Mouse (Mus musculus) limb, embryonic 10.5 days (tissue): ENCODE data around the gene Slc45a1. TPM values are rescaled to one million over a fixed set of nuclear protein-coding genes. Genes with fewer than 3 reads are reported as not detected.

Experiments
- DNase-seq: peaks from one replicate; pipeline ENCODE4 v3.0.0-alpha.2; 2017; ENCODE audit warnings: low spot score
- H3K27ac ChIP-seq: fragments of 300-500 bp; sonication (generic); 2 replicates; pipeline ENCODE4 v1.5.1; 2016; ENCODE audit warnings: mild to moderate bottlenecking
- H3K27me3 ChIP-seq: fragments of 300-500 bp; sonication (generic); 2 replicates; pipeline ENCODE4 v1.6.1; 2016; ENCODE audit warnings: low read depth, mild to moderate bottlenecking; ENCODE audit not compliant: poor library complexity, severe bottlenecking
- H3K36me3 ChIP-seq: fragments of 300-500 bp; sonication (generic); 2 replicates; pipeline ENCODE4 v1.6.1; 2016; ENCODE audit warnings: mild to moderate bottlenecking, moderate library complexity
- H3K4me1 ChIP-seq: fragments of 300-500 bp; sonication (generic); 2 replicates; pipeline ENCODE4 v1.6.1; 2016
- H3K4me3 ChIP-seq: fragments of 300-500 bp; sonication (generic); 2 replicates; pipeline ENCODE4 v1.5.1; 2016; ENCODE audit warnings: mild to moderate bottlenecking, moderate library complexity
- H3K9me3 ChIP-seq: fragments of 300-500 bp; sonication (generic); replicated peaks from 2 replicates; pipeline ENCODE4 v1.6.1; 2016; ENCODE audit warnings: mild to moderate bottlenecking
- WGBS: fragments of 180-500 bp; shearing (Covaris S2); methylation state at CpG from one replicate; pipeline ENCODE4 v1.1.7; 2016; 5-methylcytosine and 5-hydroxymethylcytosine counted together
- polyA plus RNA-seq: library from polyadenylated mRNA; unstranded; fragments of >200 nt; fragmentation: Nextera tagmentation; extraction: Ambion mirVana; gene quantifications from 2 replicates; pipeline ENCODE4 v1.2.1, GENCODE M21; 2016

Slc45a1 gene
- polyA plus RNA-seq, 1 experiment from 2014 or later, result 0.71 TPM

GRCm38 (mm10) chr4:150678789-150679188 is 26.8 kb upstream of the Slc45a1 start:
- H3K4me1 ChIP-seq, result peaks cover 34% of the 10 kb centered on the region
- H3K9me3 ChIP-seq, result no peaks in the 10 kb centered on the region
- no peaks in the 10 kb centered on the region for H3K36me3 ChIP-seq
- H3K4me3 ChIP-seq, result no peak overlapping the region
- no peaks in the 10 kb centered on the region for H3K27me3 ChIP-seq
- peak overlapping the region; percentile 67; the same call in 1 of the 2 replicates for H3K27ac ChIP-seq
- no peak for DNase-seq
- WGBS, result 96% methylated on average over 20 of the region's 20 CpGs

- Histone ChIP-seq H3K36me3 (no peaks in the 10 kb centered on the region), H3K27me3 (no peaks in the 10 kb centered on the region), H3K4me1 (peaks cover 34% of the 10 kb centered on the region), H3K9me3 (no peaks in the 10 kb centered on the region), H3K27ac (peak overlapping the region; percentile 67), H3K4me3 (no peak overlapping the region)
- 21% methylated on average over 4 of the region's 4 CpGs for WGBS
- no peak for DNase-seq
Observed at GRCm38 (mm10) chr4:150677846-150678224, 25.9 kb upstream of the Slc45a1 start.

- Histone ChIP-seq H3K4me3 (no peak overlapping the region), H3K9me3 (no peaks in the 10 kb centered on the region), H3K27ac (peak overlapping the region; percentile 67), H3K4me1 (peaks cover 34% of the 10 kb centered on the region), H3K36me3 (no peaks in the 10 kb centered on the region), H3K27me3 (no peaks in the 10 kb centered on the region)
- 37% methylated on average over 10 of the region's 10 CpGs for WGBS
- no peak for DNase-seq
Observed at GRCm38 (mm10) chr4:150677126-150677845, 25.3 kb upstream of the Slc45a1 start.

GRCm38 (mm10) chr4:150676029-150676428 is 24.1 kb upstream of the Slc45a1 start:
- Histone ChIP-seq H3K36me3 (no peaks in the 10 kb centered on the region), H3K27me3 (no peaks in the 10 kb centered on the region), H3K9me3 (no peaks in the 10 kb centered on the region), H3K4me1 (peaks cover 34% of the 10 kb centered on the region), H3K27ac (peak overlapping the region; percentile 71), H3K4me3 (no peak overlapping the region)
- WGBS, result 42% methylated on average over 13 of the region's 13 CpGs
- DNase-seq, result no peak

GRCm38 (mm10) chr4:150675274-150675673 is 23.3 kb upstream of the Slc45a1 start:
- Histone ChIP-seq H3K27me3 (no peaks in the 10 kb centered on the region), H3K36me3 (no peaks in the 10 kb centered on the region), H3K9me3 (no peaks in the 10 kb centered on the region), H3K27ac (peak overlapping the region; percentile 71; the same call in 1 of the 2 replicates), H3K4me3 (no peak overlapping the region), H3K4me1 (peaks cover 31% of the 10 kb centered on the region)
- WGBS, result 91% methylated on average over 10 of the region's 10 CpGs
- DNase-seq, result no peak

DNA sequence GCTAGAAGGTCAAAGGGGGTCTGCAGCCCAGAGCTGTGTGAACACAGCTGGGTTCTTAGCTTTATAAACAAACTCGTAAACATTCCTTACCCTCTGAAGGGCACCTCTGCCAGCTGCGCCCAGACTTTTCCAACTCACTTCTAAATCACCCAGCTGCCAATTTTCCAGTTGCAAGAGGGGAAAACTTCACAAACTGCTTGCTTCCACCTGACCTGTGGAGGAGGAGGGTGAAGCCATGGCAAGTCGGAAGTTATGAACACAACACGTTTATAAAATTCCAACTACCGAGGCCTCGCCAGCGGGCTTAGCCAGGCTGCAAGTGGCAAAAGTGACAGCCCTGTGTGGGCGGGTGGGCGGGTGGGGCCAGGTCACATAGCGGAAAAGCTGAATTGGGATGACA is 13.8 kb upstream of the Slc45a1 start:
- 0 out of 2 replicates have a peak overlapping the region, but pooled peaks have one; percentile 47 for H3K27ac ChIP-seq
- DNase-seq, result no peak
- 81% methylated on average over 10 of the region's 10 CpGs for WGBS

GRCm38 (mm10) chr4:150664726-150665125 is 12.8 kb upstream of the Slc45a1 start:
- WGBS, result 85% methylated on average over 7 of the region's 7 CpGs
- no peaks in the 10 kb centered on the region for H3K9me3 ChIP-seq
- no peak for DNase-seq
- no peak overlapping the region for H3K4me3 ChIP-seq
- H3K27me3 ChIP-seq, result peaks cover 17% of the 10 kb centered on the region
- no peak overlapping the region for H3K27ac ChIP-seq
- H3K4me1 ChIP-seq, result peaks cover 39% of the 10 kb centered on the region
- H3K36me3 ChIP-seq, result no peaks in the 10 kb centered on the region

More for the DNA sequence above, 13.8 kb upstream of the Slc45a1 start:
- Histone ChIP-seq H3K27me3 (peaks cover 17% of the 10 kb centered on the region), H3K4me1 (peaks cover 36% of the 10 kb centered on the region), H3K36me3 (no peaks in the 10 kb centered on the region), H3K4me3 (no peak overlapping the region), H3K9me3 (no peaks in the 10 kb centered on the region)

- Histone ChIP-seq H3K27me3 (peaks cover 17% of the 10 kb centered on the region), H3K36me3 (no peaks in the 10 kb centered on the region), H3K4me3 (no peak overlapping the region), H3K4me1 (peaks cover 39% of the 10 kb centered on the region), H3K27ac (no peak overlapping the region), H3K9me3 (no peaks in the 10 kb centered on the region)
- DNase-seq, result peak; percentile 69
- WGBS, result 62% methylated on average over 12 of the region's 12 CpGs
Observed at GRCm38 (mm10) chr4:150663192-150663591, 11.2 kb upstream of the Slc45a1 start.

DNA sequence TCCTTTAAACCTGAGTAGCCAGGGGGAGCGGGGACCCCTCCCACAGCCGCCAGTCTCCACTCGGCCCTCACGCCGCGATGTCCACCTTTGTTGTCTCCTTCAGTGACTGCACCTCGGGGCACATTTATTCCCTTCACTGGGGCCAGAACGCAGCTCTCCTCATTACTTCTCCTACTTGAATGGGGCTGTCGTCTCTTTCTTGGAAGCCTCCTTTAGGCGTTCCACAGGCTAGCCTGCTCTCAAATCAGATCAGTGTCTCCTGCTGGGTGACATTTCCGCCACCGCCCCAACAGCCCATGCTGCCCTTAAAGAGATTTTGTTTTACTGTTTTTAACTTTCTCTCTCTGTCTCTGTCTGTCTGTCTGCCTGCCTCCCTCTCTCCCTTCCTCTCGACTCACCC is 9.9 kb upstream of the Slc45a1 start:
- H3K27me3 ChIP-seq, result peaks cover 17% of the 10 kb centered on the region
- DNase-seq, result no peak
- no peaks in the 10 kb centered on the region for H3K9me3 ChIP-seq
- 7% methylated on average over 13 of the region's 13 CpGs for WGBS
- H3K27ac ChIP-seq, result peak overlapping the region; percentile 77
- peak overlapping the region; percentile 42 for H3K4me3 ChIP-seq
- peaks cover 39% of the 10 kb centered on the region for H3K4me1 ChIP-seq
- no peaks in the 10 kb centered on the region for H3K36me3 ChIP-seq

GRCm38 (mm10) chr4:150659926-150660610 is 8.1 kb upstream of the Slc45a1 start:
- 80% methylated on average over 9 of the region's 9 CpGs for WGBS
- H3K4me3 ChIP-seq, result no peak overlapping the region
- H3K9me3 ChIP-seq, result no peaks in the 10 kb centered on the region
- H3K4me1 ChIP-seq, result peaks cover 29% of the 10 kb centered on the region
- no peaks in the 10 kb centered on the region for H3K36me3 ChIP-seq
- H3K27ac ChIP-seq, result peak overlapping the region; percentile 77; the same call in 1 of the 2 replicates
- no peak for DNase-seq
- H3K27me3 ChIP-seq, result peaks cover 19% of the 10 kb centered on the region

- Histone ChIP-seq H3K27me3 (peaks cover 41% of the 10 kb centered on the region), H3K4me3 (no peak overlapping the region), H3K9me3 (no peaks in the 10 kb centered on the region), H3K36me3 (no peaks in the 10 kb centered on the region), H3K4me1 (peaks cover 32% of the 10 kb centered on the region), H3K27ac (no peak overlapping the region)
- WGBS, result 79% methylated on average over 6 of the region's 6 CpGs
- no peak for DNase-seq
Observed at GRCm38 (mm10) chr4:150656504-150656903, 4.5 kb upstream of the Slc45a1 start.

DNA sequence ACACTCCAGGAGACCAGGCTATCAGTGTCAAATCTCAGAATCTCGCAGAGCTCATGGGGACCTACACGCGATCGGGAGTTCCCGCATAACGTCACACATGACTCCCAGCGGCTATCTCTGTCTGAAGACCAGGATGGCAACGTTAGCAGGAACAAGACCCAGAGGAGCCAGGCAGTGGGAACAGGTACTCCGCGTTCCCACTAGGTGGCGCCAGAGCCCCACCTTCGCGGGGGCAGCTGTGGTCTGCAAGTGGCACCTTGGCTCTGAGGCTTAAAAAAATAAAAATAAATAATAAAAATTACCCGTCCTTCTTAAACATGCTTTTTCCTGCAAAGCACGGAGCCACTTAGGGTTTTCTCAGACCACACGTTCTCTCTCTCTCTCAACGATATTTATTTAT is 4.0 kb upstream of the Slc45a1 start:
- Histone ChIP-seq H3K27me3 (peaks cover 43% of the 10 kb centered on the region), H3K36me3 (no peaks in the 10 kb centered on the region), H3K4me3 (no peak overlapping the region), H3K4me1 (peaks cover 30% of the 10 kb centered on the region), H3K9me3 (no peaks in the 10 kb centered on the region), H3K27ac (peak overlapping the region; percentile 7; the same call in 1 of the 2 replicates)
- 5% methylated on average over 17 of the region's 17 CpGs for WGBS
- peak; percentile 95 for DNase-seq

DNA sequence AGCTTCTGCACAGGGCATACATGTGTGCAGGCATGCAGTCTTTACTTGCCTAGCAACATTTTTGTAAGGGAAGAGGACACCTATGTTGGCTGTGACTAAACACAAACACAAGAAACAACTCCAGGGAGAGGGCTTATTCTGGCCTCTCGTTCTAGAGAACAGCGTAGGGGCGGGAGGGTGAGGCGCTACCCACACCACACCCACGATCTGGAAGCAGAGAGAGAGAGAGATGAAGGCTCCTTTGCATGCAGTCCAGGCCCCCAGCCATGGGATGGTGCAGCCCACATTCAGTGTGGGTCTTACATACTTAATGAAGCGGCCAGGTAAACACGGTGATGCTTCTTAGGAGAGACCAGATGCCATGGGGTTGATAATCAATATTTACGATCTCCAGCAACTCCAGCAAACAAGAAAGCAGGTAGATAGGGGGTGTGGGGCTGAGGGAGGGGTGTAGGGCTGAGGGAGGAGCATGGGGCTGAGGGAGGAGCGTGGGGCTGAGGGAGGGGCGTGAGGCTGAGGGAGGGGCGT is 1.2 kb upstream of the Slc45a1 start:
- WGBS, result 34% methylated on average over 11 of the region's 11 CpGs
- H3K9me3 ChIP-seq, result no peaks in the 10 kb centered on the region
- peaks cover 23% of the 10 kb centered on the region for H3K4me1 ChIP-seq
- no peak overlapping the region for H3K4me3 ChIP-seq
- peaks cover 46% of the 10 kb centered on the region for H3K27me3 ChIP-seq
- no peak overlapping the region for H3K27ac ChIP-seq
- no peak for DNase-seq
- H3K36me3 ChIP-seq, result no peaks in the 10 kb centered on the region
